Mouse (Mus musculus) spleen, adult 12 weeks (tissue): ENCODE results near the gene Pdap1.
"Not testable (repeated sequence)": the region's sequence is repeated elsewhere in the genome, so short reads cannot be mapped to it uniquely, and the experiment has no call there.

ENCODE experiments used
- DNase-seq: peaks from one replicate; pipeline ENCODE4 v3.0.0; 2022; ENCODE audit warnings: low spot score

Gene Pdap1

GRCm38 (mm10) chr5:145139571-145140519 is at the start of gene Pdap1, which contains the start of gene Bud31:
Pdap1 (minus strand) TSS chr5:145140238.
Bud31 (plus strand) TSS chr5:145140362.
- peak; percentile 93 for DNase-seq

- DNase-seq, result no peak
Observed at GRCm38 (mm10) chr5:145189416-145189815, 49.4 kb upstream of the Pdap1 start.

GRCm38 (mm10) chr5:145185244-145185643 is 45.2 kb upstream of the Pdap1 start:
- no peak for DNase-seq

GRCm38 (mm10) chr5:145178461-145178980 is 38.5 kb upstream of the Pdap1 start:
- no peak for DNase-seq

GRCm38 (mm10) chr5:145167306-145167661 is 27.2 kb upstream of the Pdap1 start:
- no peak for DNase-seq

GRCm38 (mm10) chr5:145166536-145167305 is 26.7 kb upstream of the Pdap1 start, which contains the start of the genes Ptcd1 and Cpsf4:
Ptcd1 (minus strand) TSS chr5:145167108.
Cpsf4 (plus strand) TSS chr5:145167213.
- DNase-seq, result peak; percentile 97

GRCm38 (mm10) chr5:145165184-145165583 is 25.1 kb upstream of the Pdap1 start:
- DNase-seq, result no peak

- no peak for DNase-seq
Observed at GRCm38 (mm10) chr5:145164710-145165109, 24.7 kb upstream of the Pdap1 start.

- DNase-seq, result no peak
Observed at GRCm38 (mm10) chr5:145161361-145161760, 21.3 kb upstream of the Pdap1 start.

- DNase-seq, result no peak
Observed at GRCm38 (mm10) chr5:145152690-145153089, 12.7 kb upstream of the Pdap1 start.

- DNase-seq, result no peak
Observed at GRCm38 (mm10) chr5:145149294-145149693, 9.3 kb upstream of the Pdap1 start.

- no peak for DNase-seq
Observed at GRCm38 (mm10) chr5:145147748-145148147, 7.7 kb upstream of the Pdap1 start.

- DNase-seq, result peak; percentile 32
Observed at GRCm38 (mm10) chr5:145140611-145141010, 573 bp upstream of the Pdap1 start.

- DNase-seq, result no peak
Observed at GRCm38 (mm10) chr5:145138836-145139235, 1.2 kb downstream of the Pdap1 start.

GRCm38 (mm10) chr5:145133275-145133674 is 6.8 kb downstream of the Pdap1 start:
- not testable (repeated sequence) for DNase-seq

- DNase-seq, result no peak
Observed at GRCm38 (mm10) chr5:145130995-145131394, 9.0 kb downstream of the Pdap1 start.

- DNase-seq, result no peak
Observed at GRCm38 (mm10) chr5:145130191-145130590, 9.8 kb downstream of the Pdap1 start.

- not testable (repeated sequence) for DNase-seq
Observed at GRCm38 (mm10) chr5:145129773-145130172, 10.3 kb downstream of the Pdap1 start.

- DNase-seq, result no peak
Observed at GRCm38 (mm10) chr5:145129124-145129523, 10.9 kb downstream of the Pdap1 start.

- DNase-seq, result no peak
Observed at GRCm38 (mm10) chr5:145126580-145126979, 13.5 kb downstream of the Pdap1 start.

- no peak for DNase-seq
Observed at GRCm38 (mm10) chr5:145123396-145123795, 16.6 kb downstream of the Pdap1 start.

GRCm38 (mm10) chr5:145120921-145121320 is 19.1 kb downstream of the Pdap1 start:
- no peak for DNase-seq
